Mouse (Mus musculus) neural tube, embryonic 13.5 days (tissue): ENCODE results near the gene Slc35b2. TPM values are rescaled to one million over a fixed set of nuclear protein-coding genes. Genes with fewer than 3 reads are reported as not detected.

Source experiments
- ATAC-seq: fragments of 200-750 bp; cut with Nextera tagmentation; 2 replicates; pipeline ENCODE4 v1.8.0; 2017; ENCODE audit warnings: low read depth, mild to moderate bottlenecking, moderate TSS enrichment, moderate library complexity
- H3K27ac ChIP-seq: fragments of 300-500 bp; sonication (generic); replicated peaks from 2 replicates; pipeline ENCODE4 v1.5.1; 2015; ENCODE audit warnings: moderate library complexity, mild to moderate bottlenecking, inconsistent platforms
- H3K27me3 ChIP-seq: fragments of 300-500 bp; sonication (generic); 2 replicates; pipeline ENCODE4 v1.6.1; 2015; ENCODE audit warnings: mild to moderate bottlenecking, inconsistent platforms
- H3K36me3 ChIP-seq: fragments of 300-500 bp; sonication (generic); 2 replicates; pipeline ENCODE4 v1.6.1; 2015; ENCODE audit warnings: mild to moderate bottlenecking, inconsistent platforms
- H3K4me1 ChIP-seq: fragments of 300-500 bp; sonication (generic); replicated peaks from 2 replicates; pipeline ENCODE4 v1.6.1; 2015; ENCODE audit warnings: inconsistent platforms
- H3K4me2 ChIP-seq: fragments of 300-500 bp; sonication (generic); 2 replicates; pipeline ENCODE4 v1.6.1; 2015; ENCODE audit warnings: inconsistent platforms, mild to moderate bottlenecking, moderate library complexity
- H3K4me3 ChIP-seq: fragments of 300-500 bp; sonication (generic); 2 replicates; pipeline ENCODE4 v1.5.1; 2015; ENCODE audit warnings: mild to moderate bottlenecking, inconsistent platforms
- H3K9ac ChIP-seq: fragments of 300-500 bp; sonication (generic); 2 replicates; pipeline ENCODE4 v1.6.1; 2015; ENCODE audit warnings: moderate library complexity, mild to moderate bottlenecking, inconsistent platforms
- H3K9me3 ChIP-seq: fragments of 300-500 bp; sonication (generic); 2 replicates; pipeline ENCODE4 v1.6.1; 2016; ENCODE audit warnings: inconsistent platforms
- WGBS: fragments of 180-500 bp; shearing (Covaris S2); methylation state at CpG from one replicate; pipeline ENCODE4 v1.1.7; 2015; 5-methylcytosine and 5-hydroxymethylcytosine counted together
- polyA plus RNA-seq: library from polyadenylated mRNA; unstranded; fragments of >200 nt; fragmentation: Nextera tagmentation; extraction: Ambion mirVana; gene quantifications from 2 replicates; pipeline ENCODE4 v1.2.1, GENCODE M21; 2015

Gene Slc35b2
- polyA plus RNA-seq, 1 experiment from 2014 or later: 84.2 TPM

DNA sequence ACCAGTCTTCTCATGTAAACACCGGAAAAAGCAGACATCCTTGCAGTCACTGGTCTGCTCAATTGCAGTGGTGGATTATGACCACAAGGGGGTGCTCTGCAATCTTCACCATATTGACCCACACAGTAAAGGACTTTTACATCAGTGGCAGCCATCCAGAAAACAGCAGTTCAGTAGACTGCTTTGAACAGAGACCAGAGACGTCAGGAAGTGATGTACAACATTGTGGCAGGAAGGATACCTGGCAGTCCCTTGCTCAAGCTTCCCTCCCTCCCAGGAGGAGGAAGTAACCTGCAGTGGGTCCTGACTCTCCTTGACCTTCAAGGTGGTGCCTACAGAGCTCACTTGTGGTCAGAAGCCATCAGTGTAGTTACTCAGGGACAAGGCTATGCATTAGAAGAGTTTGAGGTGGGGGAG lies 17.9 kb downstream of the Slc35b2 start:
- 11% methylated on average over 2 of the region's 2 CpGs for WGBS
- Histone ChIP-seq H3K27ac (no peak overlapping the region), H3K9ac (no peak overlapping the region), H3K4me2 (no peak overlapping the region), H3K4me1 (peaks cover 25% of the 10 kb centered on the region), H3K9me3 (no peaks in the 10 kb centered on the region), H3K4me3 (no peak overlapping the region), H3K27me3 (no peaks in the 10 kb centered on the region), H3K36me3 (peaks cover 3% of the 10 kb centered on the region; the same call in 1 of the 2 replicates)
- no peak for ATAC-seq

GRCm38 (mm10) chr17:45582188-45582587 lies 18.5 kb downstream of the Slc35b2 start:
- H3K9ac ChIP-seq: no peak overlapping the region
- peaks cover 25% of the 10 kb centered on the region for H3K4me1 ChIP-seq
- H3K27ac ChIP-seq: no peak overlapping the region
- no peaks in the 10 kb centered on the region for H3K27me3 ChIP-seq
- H3K9me3 ChIP-seq: no peaks in the 10 kb centered on the region
- ATAC-seq: no peak
- peaks cover 9% of the 10 kb centered on the region; the same call in 1 of the 2 replicates for H3K36me3 ChIP-seq
- no peak overlapping the region for H3K4me2 ChIP-seq
- H3K4me3 ChIP-seq: no peak overlapping the region
- WGBS: 90% methylated on average over 6 of the region's 6 CpGs

- whole genome bisulfite sequencing: 70% methylated on average over 6 of the region's 6 CpGs
- Histone ChIP-seq H3K9ac (no peak overlapping the region), H3K9me3 (no peaks in the 10 kb centered on the region), H3K4me1 (peaks cover 25% of the 10 kb centered on the region), H3K36me3 (peaks cover 10% of the 10 kb centered on the region; the same call in 1 of the 2 replicates), H3K27ac (no peak overlapping the region), H3K27me3 (no peaks in the 10 kb centered on the region), H3K4me3 (no peak overlapping the region), H3K4me2 (no peak overlapping the region)
- no peak for ATAC-seq
These were observed 19.2 kb downstream of the Slc35b2 start for GRCm38 (mm10) chr17:45582715-45583355.

GRCm38 (mm10) chr17:45584096-45584896 lies 20.6 kb downstream of the Slc35b2 start:
- peak overlapping the region; percentile 38; the same call in 1 of the 2 replicates for H3K9ac ChIP-seq
- no peak overlapping the region for H3K4me2 ChIP-seq
- peaks cover 10% of the 10 kb centered on the region; the same call in 1 of the 2 replicates for H3K36me3 ChIP-seq
- no peak overlapping the region for H3K4me3 ChIP-seq
- H3K4me1 ChIP-seq: peaks cover 25% of the 10 kb centered on the region
- no peaks in the 10 kb centered on the region for H3K9me3 ChIP-seq
- H3K27ac ChIP-seq: peak overlapping the region; percentile 68
- no peaks in the 10 kb centered on the region for H3K27me3 ChIP-seq
- WGBS: 44% methylated on average over 12 of the region's 12 CpGs
- peak; percentile 26 for ATAC-seq

- H3K36me3 ChIP-seq: peaks cover 10% of the 10 kb centered on the region; the same call in 1 of the 2 replicates
- H3K27me3 ChIP-seq: no peaks in the 10 kb centered on the region
- WGBS: 34% methylated on average over 14 of the region's 14 CpGs
- H3K4me3 ChIP-seq: no peak overlapping the region
- no peak overlapping the region for H3K4me2 ChIP-seq
- peak overlapping the region; percentile 41 for H3K9ac ChIP-seq
- H3K4me1 ChIP-seq: peaks cover 25% of the 10 kb centered on the region
- H3K9me3 ChIP-seq: no peaks in the 10 kb centered on the region
- peak; percentile 40; the same call in 1 of the 2 replicates for ATAC-seq
- peak overlapping the region; percentile 68 for H3K27ac ChIP-seq
These were observed 21.4 kb downstream of the Slc35b2 start for GRCm38 (mm10) chr17:45584939-45585678.

GRCm38 (mm10) chr17:45585725-45586448 lies 22.2 kb downstream of the Slc35b2 start:
- no peaks in the 10 kb centered on the region for H3K27me3 ChIP-seq
- 81% methylated on average over 23 of the region's 23 CpGs for WGBS
- H3K27ac ChIP-seq: peak overlapping the region; percentile 68; the same call in 1 of the 2 replicates
- no peak overlapping the region for H3K4me2 ChIP-seq
- no peak for ATAC-seq
- H3K4me1 ChIP-seq: peaks cover 23% of the 10 kb centered on the region
- H3K9ac ChIP-seq: peak overlapping the region; percentile 41; the same call in 1 of the 2 replicates
- no peaks in the 10 kb centered on the region for H3K9me3 ChIP-seq
- H3K36me3 ChIP-seq: peaks cover 10% of the 10 kb centered on the region; the same call in 1 of the 2 replicates
- H3K4me3 ChIP-seq: no peak overlapping the region

GRCm38 (mm10) chr17:45586449-45586837 lies 22.8 kb downstream of the Slc35b2 start:
- Histone ChIP-seq H3K9ac (no peak overlapping the region), H3K36me3 (peaks cover 10% of the 10 kb centered on the region; the same call in 1 of the 2 replicates), H3K4me3 (no peak overlapping the region), H3K27me3 (no peaks in the 10 kb centered on the region), H3K27ac (no peak overlapping the region), H3K4me1 (peaks cover 19% of the 10 kb centered on the region), H3K9me3 (no peaks in the 10 kb centered on the region), H3K4me2 (no peak overlapping the region)
- 95% methylated on average over 3 of the region's 3 CpGs for WGBS
- no peak for ATAC-seq

GRCm38 (mm10) chr17:45588370-45588769 lies 24.7 kb downstream of the Slc35b2 start:
- H3K4me2 ChIP-seq: no peak overlapping the region
- peaks cover 4% of the 10 kb centered on the region; the same call in 1 of the 2 replicates for H3K27me3 ChIP-seq
- 90% methylated on average over 7 of the region's 7 CpGs for WGBS
- no peak overlapping the region for H3K9ac ChIP-seq
- peaks cover 10% of the 10 kb centered on the region; the same call in 1 of the 2 replicates for H3K36me3 ChIP-seq
- H3K27ac ChIP-seq: no peak overlapping the region
- peaks cover 33% of the 10 kb centered on the region for H3K4me1 ChIP-seq
- ATAC-seq: no peak
- H3K4me3 ChIP-seq: no peak overlapping the region
- H3K9me3 ChIP-seq: no peaks in the 10 kb centered on the region

- H3K4me2 ChIP-seq: no peak overlapping the region
- H3K4me1 ChIP-seq: peaks cover 39% of the 10 kb centered on the region
- H3K36me3 ChIP-seq: peaks cover 10% of the 10 kb centered on the region; the same call in 1 of the 2 replicates
- WGBS: 96% methylated on average over 7 of the region's 7 CpGs
- no peak overlapping the region for H3K27ac ChIP-seq
- H3K9ac ChIP-seq: no peak overlapping the region
- no peak overlapping the region for H3K4me3 ChIP-seq
- H3K27me3 ChIP-seq: peaks cover 13% of the 10 kb centered on the region
- ATAC-seq: no peak
- no peaks in the 10 kb centered on the region for H3K9me3 ChIP-seq
These were observed 25.6 kb downstream of the Slc35b2 start for GRCm38 (mm10) chr17:45589236-45589635.

- H3K27me3 ChIP-seq: peaks cover 18% of the 10 kb centered on the region
- no peak overlapping the region for H3K27ac ChIP-seq
- peaks cover 39% of the 10 kb centered on the region for H3K4me1 ChIP-seq
- no peaks in the 10 kb centered on the region for H3K9me3 ChIP-seq
- ATAC-seq: no peak
- H3K4me3 ChIP-seq: no peak overlapping the region
- no peak overlapping the region for H3K9ac ChIP-seq
- 96% methylated on average over 8 of the region's 8 CpGs for WGBS
- peaks cover 10% of the 10 kb centered on the region; the same call in 1 of the 2 replicates for H3K36me3 ChIP-seq
- H3K4me2 ChIP-seq: no peak overlapping the region
These were observed 26.2 kb downstream of the Slc35b2 start for GRCm38 (mm10) chr17:45589844-45590243.

GRCm38 (mm10) chr17:45590410-45590809 lies 26.7 kb downstream of the Slc35b2 start:
- Histone ChIP-seq H3K9ac (no peak overlapping the region), H3K27ac (no peak overlapping the region), H3K4me1 (peaks cover 39% of the 10 kb centered on the region), H3K4me2 (no peak overlapping the region), H3K4me3 (no peak overlapping the region), H3K27me3 (peaks cover 18% of the 10 kb centered on the region), H3K36me3 (peaks cover 10% of the 10 kb centered on the region; the same call in 1 of the 2 replicates), H3K9me3 (no peaks in the 10 kb centered on the region)
- no peak for ATAC-seq
- WGBS: 88% methylated on average over 6 of the region's 6 CpGs
